In genomic region chr7:28093541-28093940, GRCm38 (mm10) we compare ENCODE assay signal across 19 mouse cellular contexts. TPM values are rescaled to one million over a fixed set of nuclear protein-coding genes. Genes with fewer than 3 reads are reported as not detected.
"Had no signal": no experiment of that assay in that cellular context is flagged by ENCODE, and none has a peak within 500 bp of the region (broad histone marks: within the 10 kb centered on the region; RNA-seq: fewer than 3 reads in every experiment).

No protein-coding gene starts in this region.

- H3K27me3 ChIP-seq: midbrain, embryonic 12.5 days; neural tube, embryonic 12.5 days had no signal

- H3K9ac ChIP-seq: limb, embryonic 12.5 days; liver, embryonic 14.5 days; midbrain, embryonic 12.5 days; neural tube, embryonic 12.5 days had no signal

- H3K36me3 ChIP-seq: limb, embryonic 12.5 days; midbrain, embryonic 12.5 days; neural tube, embryonic 12.5 days had no signal

- H3K9me3 ChIP-seq: midbrain, embryonic 12.5 days; neural tube, embryonic 12.5 days had no signal

- H3K27ac ChIP-seq: limb, embryonic 12.5 days; liver, embryonic 14.5 days; midbrain, embryonic 12.5 days; neural tube, embryonic 12.5 days had no signal

- H3K4me2 ChIP-seq: limb, embryonic 12.5 days; midbrain, embryonic 12.5 days; neural tube, embryonic 12.5 days had no signal

- DNase-seq: kidney, adult 18-20 months; kidney, postnatal 10 days; lung, adult 18-20 months; retina, postnatal 1 day; right cerebral cortex, postnatal 4 days; spleen, adult 18-20 months; thymus, adult 2 months; thymus, postnatal 25 days had no signal

- H3K4me1 ChIP-seq: limb, embryonic 12.5 days; midbrain, embryonic 12.5 days; neural tube, embryonic 12.5 days had no signal

- H3K4me3 ChIP-seq: limb, embryonic 12.5 days; midbrain, embryonic 12.5 days; myocyte; neural tube, embryonic 12.5 days had no signal

RNA-seq across cellular contexts. Expression of gene Fcgbp, which starts 22.5 kb away (rescaled TPM):
- total RNA-seq: megakaryocyte-erythroid progenitor cell, adult 5-6 weeks had no signal
- polyA plus RNA-seq: liver, embryonic 14.5 days; myocyte; neural tube, embryonic 12.5 days had no signal

RNA-seq across cellular contexts. Expression of gene 9530053A07Rik, which starts 35.7 kb away (rescaled TPM):
- total RNA-seq: layer of hippocampus, adult 8-10 months; left cerebral cortex, postnatal 14 days; liver, adult 2 months; megakaryocyte-erythroid progenitor cell, adult 5-6 weeks had no signal
- polyA plus RNA-seq: kidney, embryonic 14.5 days; liver, adult 2 months; liver, embryonic 14.5 days; lung, embryonic 16.5 days had no signal
